Mouse (Mus musculus): ENCODE data around the gene Als2.

DNA sequence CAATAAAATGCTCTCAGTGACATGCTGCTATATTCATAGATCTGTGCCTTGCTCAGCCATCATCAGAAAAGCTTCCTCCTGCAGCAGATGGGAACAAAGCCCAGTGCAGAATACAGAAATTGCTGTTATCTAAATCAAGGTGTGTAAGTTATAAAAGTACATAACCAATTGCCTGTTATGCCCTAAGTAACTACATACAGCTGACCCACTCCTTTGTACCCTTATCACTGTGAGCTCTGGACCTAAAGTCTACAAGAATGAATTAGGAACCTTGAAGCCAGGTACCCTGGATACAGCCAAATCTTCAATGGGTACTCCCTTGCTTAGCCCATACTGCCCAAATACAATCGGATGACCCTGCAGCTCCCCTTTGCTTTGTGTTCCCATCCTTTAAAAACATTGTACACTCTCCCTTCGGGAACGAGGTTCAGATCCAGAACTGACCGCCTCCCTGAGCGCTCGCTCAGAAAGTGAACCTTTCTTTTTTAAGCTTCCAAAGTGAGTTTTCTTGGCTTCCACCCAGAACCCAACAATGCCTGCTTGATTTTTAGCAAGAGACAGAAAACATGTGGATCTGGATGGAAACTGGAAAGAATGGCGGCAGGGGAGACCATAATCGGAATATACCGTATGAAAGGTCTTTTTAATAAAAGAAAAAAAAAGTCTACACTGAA, 70.7 kb downstream of the Als2 start:
- TF ChIP-seq CTCF (IDR thresholded peaks at IDR 0.05; ENCODE audit: control insufficient read depth, insufficient read depth, insufficient read length) (no peak), MAX (IDR thresholded peaks at IDR 0.05) (no peak), MYOG (IDR thresholded peaks at IDR 0.05; ENCODE audit: control insufficient read depth, extremely low read depth, insufficient read length) (no peak), USF1 (IDR thresholded peaks at IDR 0.05; ENCODE audit: low read depth) (no peak), MYOD1 (IDR thresholded peaks at IDR 0.05; ENCODE audit: control insufficient read depth, insufficient read length, low read depth) (no peak), CEBPB (IDR thresholded peaks at IDR 0.05; ENCODE audit: low read depth) (no peak)
